Mouse (Mus musculus): Measurements from ENCODE around the gene Rnf43. TPM values are rescaled to one million over a fixed set of nuclear protein-coding genes. Genes with fewer than 3 reads are reported as not detected.
A peak's percentile ranks its signal among the peaks of the same experiment; 100 is the strongest.

Rnf43 gene
- polyA plus RNA-seq, 1 experiment from 2014 or later, result 9.2 TPM

- no peak for ATAC-seq (ENCODE audit: insufficient number of reproducible peaks, low FRiP score, low TSS enrichment, low read depth)
- H3K27me3 ChIP-seq, result peaks cover 6% of the 10 kb centered on the region
- WGBS, result 60% methylated on average over 5 of the region's 5 CpGs
These were observed 92.1 kb downstream of the Rnf43 start for GRCm38 (mm10) chr11:87754603-87755002.

GRCm38 (mm10) chr11:87755360-87756017, 93.0 kb downstream of the Rnf43 start:
- Histone ChIP-seq H3K36me3 (no peaks in the 10 kb centered on the region), H3K9ac (no peak overlapping the region), H3K9me3 (replicated peaks) (no peaks in the 10 kb centered on the region), H3K27ac (replicated peaks) (no peak overlapping the region), H3K4me2 (replicated peaks) (no peak overlapping the region), H3K4me3 (replicated peaks) (no peak overlapping the region), H3K27me3 (peaks cover 15% of the 10 kb centered on the region), H3K4me1 (peaks cover 5% of the 10 kb centered on the region)
- no peak for ATAC-seq (ENCODE audit: insufficient number of reproducible peaks, low FRiP score, low TSS enrichment, low read depth)
- WGBS, result 80% methylated on average over 14 of the region's 17 CpGs

More at GRCm38 (mm10) chr11:87754603-87755002, 92.1 kb downstream of the Rnf43 start:
- Histone ChIP-seq H3K4me2 (replicated peaks) (no peak overlapping the region), H3K9ac (no peak overlapping the region), H3K4me1 (no peaks in the 10 kb centered on the region), H3K36me3 (no peaks in the 10 kb centered on the region), H3K27ac (replicated peaks) (no peak overlapping the region), H3K4me3 (replicated peaks) (no peak overlapping the region), H3K9me3 (replicated peaks) (no peaks in the 10 kb centered on the region)

GRCm38 (mm10) chr11:87756251-87756820, 93.8 kb downstream of the Rnf43 start:
- 83% methylated on average over 15 of the region's 15 CpGs for WGBS
- Histone ChIP-seq H3K4me3 (replicated peaks) (no peak overlapping the region), H3K9me3 (replicated peaks) (no peaks in the 10 kb centered on the region), H3K4me1 (peaks cover 7% of the 10 kb centered on the region), H3K36me3 (no peaks in the 10 kb centered on the region), H3K27ac (replicated peaks) (no peak overlapping the region), H3K27me3 (peaks cover 23% of the 10 kb centered on the region), H3K9ac (no peak overlapping the region), H3K4me2 (replicated peaks) (no peak overlapping the region)
- no peak for ATAC-seq (ENCODE audit: insufficient number of reproducible peaks, low FRiP score, low TSS enrichment, low read depth)

- no peak overlapping the region for H3K4me3 ChIP-seq (replicated peaks)
- no peak for ATAC-seq (ENCODE audit: insufficient number of reproducible peaks, low FRiP score, low TSS enrichment, low read depth)
These were observed 94.8 kb downstream of the Rnf43 start for GRCm38 (mm10) chr11:87757001-87757954.

GRCm38 (mm10) chr11:87758161-87758911, 95.8 kb downstream of the Rnf43 start:
- Histone ChIP-seq H3K4me3 (replicated peaks) (no peak overlapping the region), H3K4me2 (replicated peaks) (no peak overlapping the region), H3K9me3 (replicated peaks) (no peaks in the 10 kb centered on the region), H3K27ac (replicated peaks) (no peak overlapping the region), H3K36me3 (no peaks in the 10 kb centered on the region), H3K4me1 (peaks cover 9% of the 10 kb centered on the region), H3K9ac (no peak overlapping the region), H3K27me3 (peaks cover 43% of the 10 kb centered on the region)
- WGBS, result 78% methylated on average over 7 of the region's 7 CpGs
- no peak for ATAC-seq (ENCODE audit: insufficient number of reproducible peaks, low FRiP score, low TSS enrichment, low read depth)

More at GRCm38 (mm10) chr11:87757001-87757954, 94.8 kb downstream of the Rnf43 start:
- H3K27me3 ChIP-seq, result peaks cover 33% of the 10 kb centered on the region
- H3K9ac ChIP-seq, result no peak overlapping the region
- no peak overlapping the region for H3K4me2 ChIP-seq (replicated peaks)
- no peaks in the 10 kb centered on the region for H3K36me3 ChIP-seq
- peaks cover 7% of the 10 kb centered on the region for H3K4me1 ChIP-seq
- WGBS, result 85% methylated on average over 25 of the region's 25 CpGs
- no peaks in the 10 kb centered on the region for H3K9me3 ChIP-seq (replicated peaks)
- H3K27ac ChIP-seq (replicated peaks), result no peak overlapping the region

- no peak for ATAC-seq (ENCODE audit: insufficient number of reproducible peaks, low FRiP score, low TSS enrichment, low read depth)
- peaks cover 51% of the 10 kb centered on the region for H3K27me3 ChIP-seq
- no peaks in the 10 kb centered on the region for H3K36me3 ChIP-seq
- no peak overlapping the region for H3K27ac ChIP-seq (replicated peaks)
- H3K9me3 ChIP-seq (replicated peaks), result no peaks in the 10 kb centered on the region
- WGBS, result 72% methylated on average over 4 of the region's 4 CpGs
- H3K4me1 ChIP-seq, result peaks cover 17% of the 10 kb centered on the region
- H3K9ac ChIP-seq, result no peak overlapping the region
- no peak overlapping the region for H3K4me3 ChIP-seq (replicated peaks)
- no peak overlapping the region for H3K4me2 ChIP-seq (replicated peaks)
These were observed 96.6 kb downstream of the Rnf43 start for GRCm38 (mm10) chr11:87758957-87759608.

GRCm38 (mm10) chr11:87759609-87760005, 97.1 kb downstream of the Rnf43 start:
- H3K4me2 ChIP-seq (replicated peaks), result no peak overlapping the region
- WGBS, result 7% methylated on average over 3 of the region's 3 CpGs

GRCm38 (mm10) chr11:87760301-87761081, 98.0 kb downstream of the Rnf43 start, which contains the start of gene Tspoap1:
Tspoap1 (plus strand) TSS chr11:87760541.
- 6% methylated on average over 23 of the region's 23 CpGs for WGBS
- Histone ChIP-seq H3K36me3 (no peaks in the 10 kb centered on the region), H3K9ac (no peak within 1 kb of the TSS), H3K27ac (replicated peaks) (no peak within 1 kb of the TSS), H3K4me3 (replicated peaks) (no peak within 1 kb of the TSS), H3K4me2 (replicated peaks) (0 out of 2 replicates have a peak within 1 kb of the TSS, but pooled peaks have one; percentile 2), H3K4me1 (peaks cover 25% of the 10 kb centered on the region), H3K9me3 (replicated peaks) (no peaks in the 10 kb centered on the region), H3K27me3 (peaks cover 65% of the 10 kb centered on the region)
- no peak for ATAC-seq (ENCODE audit: insufficient number of reproducible peaks, low FRiP score, low TSS enrichment, low read depth)

More at GRCm38 (mm10) chr11:87759609-87760005, 97.1 kb downstream of the Rnf43 start:
- Histone ChIP-seq H3K4me1 (peaks cover 22% of the 10 kb centered on the region), H3K36me3 (no peaks in the 10 kb centered on the region), H3K27me3 (peaks cover 56% of the 10 kb centered on the region), H3K9me3 (replicated peaks) (no peaks in the 10 kb centered on the region), H3K9ac (no peak overlapping the region), H3K4me3 (replicated peaks) (no peak overlapping the region), H3K27ac (replicated peaks) (no peak overlapping the region)
- no peak for ATAC-seq (ENCODE audit: insufficient number of reproducible peaks, low FRiP score, low TSS enrichment, low read depth)

- H3K4me3 ChIP-seq (replicated peaks), result no peak overlapping the region
- H3K9me3 ChIP-seq (replicated peaks), result no peaks in the 10 kb centered on the region
- H3K9ac ChIP-seq, result no peak overlapping the region
- peaks cover 25% of the 10 kb centered on the region for H3K4me1 ChIP-seq
- no peak overlapping the region for H3K4me2 ChIP-seq (replicated peaks)
- peaks cover 73% of the 10 kb centered on the region for H3K27me3 ChIP-seq
- WGBS, result 66% methylated on average over 11 of the region's 11 CpGs
- H3K36me3 ChIP-seq, result no peaks in the 10 kb centered on the region
- no peak for ATAC-seq (ENCODE audit: insufficient number of reproducible peaks, low FRiP score, low TSS enrichment, low read depth)
- no peak overlapping the region for H3K27ac ChIP-seq (replicated peaks)
These were observed 98.7 kb downstream of the Rnf43 start for GRCm38 (mm10) chr11:87761181-87761721.
